ENCODE assay signal across 8 mouse cellular contexts in the genomic region with DNA sequence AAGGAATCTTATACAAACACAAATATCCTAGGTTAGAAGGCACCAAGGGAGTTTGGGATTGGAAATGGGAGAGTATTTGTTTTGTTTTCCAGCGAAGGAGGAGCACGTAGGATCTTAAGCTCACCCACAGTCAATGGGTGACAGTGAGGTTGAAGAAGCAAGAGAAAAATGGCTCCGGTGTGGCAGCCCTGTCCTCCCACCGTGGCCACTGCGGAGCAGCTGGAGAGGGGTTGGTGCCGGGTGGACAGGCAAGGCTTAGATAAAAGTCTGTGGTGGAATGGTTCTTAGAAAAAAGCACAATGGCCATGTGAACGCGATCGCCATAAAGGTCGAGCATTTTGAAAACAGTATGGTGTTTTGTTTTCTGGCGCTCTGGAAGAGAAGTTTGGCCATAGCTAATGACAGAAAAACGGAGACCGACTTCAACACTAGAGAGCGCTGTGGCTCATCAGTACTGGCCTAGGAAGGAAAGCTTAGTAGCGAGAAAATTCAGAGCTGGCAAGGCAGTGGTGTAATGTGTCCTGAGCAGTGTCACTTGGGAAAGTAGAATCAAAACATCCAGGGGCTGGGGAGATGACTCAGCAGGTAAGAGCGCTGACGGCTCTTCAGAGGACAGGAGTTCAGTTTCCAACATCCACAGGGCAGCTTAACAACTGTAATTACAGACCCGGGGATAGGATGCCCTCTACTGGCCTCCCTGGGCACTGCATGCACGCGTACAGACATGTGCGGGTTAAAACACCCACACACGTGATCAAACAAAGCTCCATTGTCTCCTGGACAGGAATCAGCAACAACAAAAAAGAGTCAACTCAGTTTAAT. TPM values are rescaled to one million over a fixed set of nuclear protein-coding genes. Genes with fewer than 3 reads are reported as not detected.
DNase-seq lines count a peak whose midpoint lies in the region; ATAC-seq and TF ChIP-seq lines count a peak whose summit lies in the region.

No protein-coding gene starts in this region.

- TF ChIP-seq POLR2A in testis, adult 2 months (IDR thresholded peaks at IDR 0.05; ENCODE audit: control insufficient read depth, low read depth, low read length): no peak

- peak; percentile 83 for DNase-seq in c-Kit-positive CD71-positive TER-119-positive erythroid progenitor cells, embryonic 14.5 days (ENCODE audit: low spot score)
- DNase-seq in heart, postnatal 0 days (ENCODE audit: low spot score): peak; percentile 75
- peak; percentile 84 to 86 for DNase-seq in kidney, postnatal 4 days

- H3K4me2 ChIP-seq in forebrain, embryonic 12.5 days: peak overlapping the region; percentile 39
- peak overlapping the region; percentile 51 for H3K4me2 ChIP-seq in heart, postnatal 0 days (ENCODE audit: low read depth, low read length)
- peak overlapping the region; percentile 72 for H3K4me2 ChIP-seq in liver, embryonic 16.5 days (ENCODE audit: low read depth, low read length)
- peak overlapping the region; percentile 43 for H3K4me2 ChIP-seq in neural tube, embryonic 13.5 days

- no peaks in the 10 kb centered on the region for H3K9me3 ChIP-seq in E14TG2a.4 (ENCODE audit: low read length)
- H3K9me3 ChIP-seq in forebrain, embryonic 12.5 days: no peaks in the 10 kb centered on the region
- H3K9me3 ChIP-seq in heart, postnatal 0 days (replicated peaks; ENCODE audit: control insufficient read depth, low read length): no peaks in the 10 kb centered on the region
- no peaks in the 10 kb centered on the region for H3K9me3 ChIP-seq in liver, embryonic 16.5 days (replicated peaks; ENCODE audit: control insufficient read depth, low read length)
- H3K9me3 ChIP-seq in neural tube, embryonic 13.5 days: no peaks in the 10 kb centered on the region

- H3K4me3 ChIP-seq in E14TG2a.4 (replicated peaks; ENCODE audit: low read length): peak overlapping the region; percentile 49
- H3K4me3 ChIP-seq in forebrain, embryonic 12.5 days (replicated peaks): peak overlapping the region; percentile 9; the same call in 1 of the 2 replicates
- peak overlapping the region; percentile 28 for H3K4me3 ChIP-seq in heart, postnatal 0 days (ENCODE audit: low read depth, low read length)
- peak overlapping the region; percentile 46 for H3K4me3 ChIP-seq in liver, embryonic 16.5 days (ENCODE audit: low read depth, low read length)
- H3K4me3 ChIP-seq in neural tube, embryonic 13.5 days: no peak overlapping the region
- peak overlapping the region; percentile 66 for H3K4me3 ChIP-seq in testis, adult 2 months (ENCODE audit: control insufficient read depth, low read depth, low read length)

- no peak for TF ChIP-seq EP300 in heart, postnatal 0 days (IDR thresholded peaks at IDR 0.05; ENCODE audit: low read depth)

- H3K27ac ChIP-seq in forebrain, embryonic 12.5 days: no peak overlapping the region
- H3K27ac ChIP-seq in heart, postnatal 0 days (ENCODE audit: low read depth): no peak overlapping the region
- H3K27ac ChIP-seq in liver, embryonic 16.5 days (ENCODE audit: low read length): no peak overlapping the region
- no peak overlapping the region for H3K27ac ChIP-seq in neural tube, embryonic 13.5 days (replicated peaks)
- no peak overlapping the region for H3K27ac ChIP-seq in testis, adult 2 months (ENCODE audit: control insufficient read depth, insufficient read depth, low read depth, low read length)

- H3K27me3 ChIP-seq in E14TG2a.4 (ENCODE audit: insufficient read depth, low read length): 0 out of 2 replicates have a peak, but pooled peaks cover 4% of the 10 kb centered on the region
- peaks cover 7% of the 10 kb centered on the region for H3K27me3 ChIP-seq in forebrain, embryonic 12.5 days
- H3K27me3 ChIP-seq in heart, postnatal 0 days (ENCODE audit: control insufficient read depth, insufficient read depth, low read length): no peaks in the 10 kb centered on the region
- H3K27me3 ChIP-seq in liver, embryonic 16.5 days (ENCODE audit: control insufficient read depth, insufficient read depth, low read depth, low read length): no peaks in the 10 kb centered on the region
- 0 out of 2 replicates have a peak, but pooled peaks cover 7% of the 10 kb centered on the region for H3K27me3 ChIP-seq in neural tube, embryonic 13.5 days
- H3K27me3 ChIP-seq in testis, adult 2 months (ENCODE audit: control insufficient read depth, insufficient read depth, low read length): no peaks in the 10 kb centered on the region

- H3K36me3 ChIP-seq in E14TG2a.4 (ENCODE audit: insufficient read depth, low read length): no peaks in the 10 kb centered on the region
- H3K36me3 ChIP-seq in forebrain, embryonic 12.5 days (replicated peaks): no peaks in the 10 kb centered on the region
- no peaks in the 10 kb centered on the region for H3K36me3 ChIP-seq in heart, postnatal 0 days (replicated peaks; ENCODE audit: control insufficient read depth, insufficient read depth, low read length)
- no peaks in the 10 kb centered on the region for H3K36me3 ChIP-seq in liver, embryonic 16.5 days (ENCODE audit: control insufficient read depth, insufficient read depth)
- H3K36me3 ChIP-seq in neural tube, embryonic 13.5 days: no peaks in the 10 kb centered on the region
- no peaks in the 10 kb centered on the region for H3K36me3 ChIP-seq in testis, adult 2 months (ENCODE audit: control insufficient read depth, insufficient read depth, low read length)

- WGBS in forebrain, embryonic 12.5 days: 21% methylated on average over 22 of the region's 22 CpGs
- WGBS in heart, postnatal 0 days: 17% methylated on average over 22 of the region's 22 CpGs
- 16% methylated on average over 22 of the region's 22 CpGs for WGBS in liver, embryonic 16.5 days (ENCODE audit: insufficient replicate concordance)
- WGBS in neural tube, embryonic 13.5 days: 20% methylated on average over 22 of the region's 22 CpGs

- ATAC-seq in forebrain, embryonic 12.5 days (ENCODE audit: low FRiP score): peak; percentile 79
- peak; percentile 84 for ATAC-seq in heart, postnatal 0 days (ENCODE audit: insufficient read depth, low read depth)
- ATAC-seq in liver, embryonic 16.5 days (ENCODE audit: low read depth): peak; percentile 77
- peak; percentile 82 for ATAC-seq in neural tube, embryonic 13.5 days (ENCODE audit: low read depth)

- TF ChIP-seq CTCF in E14TG2a.4 (conservative IDR thresholded peaks at IDR 0.05; ENCODE audit: low read length): peak; percentile 96
- TF ChIP-seq CTCF in heart, postnatal 0 days (IDR thresholded peaks at IDR 0.05; ENCODE audit: low read depth): peak; percentile 62
- TF ChIP-seq CTCF in testis, adult 2 months (IDR thresholded peaks at IDR 0.05; ENCODE audit: control insufficient read depth, insufficient read depth, insufficient replicate concordance, low read depth, low read length): peak; percentile 94

- H3K9ac ChIP-seq in forebrain, embryonic 12.5 days: no peak overlapping the region
- no peak overlapping the region for H3K9ac ChIP-seq in heart, postnatal 0 days (replicated peaks; ENCODE audit: low read depth, low read length)
- H3K9ac ChIP-seq in liver, embryonic 16.5 days (ENCODE audit: low read depth, low read length): peak overlapping the region; percentile 50
- H3K9ac ChIP-seq in neural tube, embryonic 13.5 days: no peak overlapping the region

- peaks cover 54% of the 10 kb centered on the region for H3K4me1 ChIP-seq in E14TG2a.4 (replicated peaks; ENCODE audit: low read depth, low read length)
- 0 out of 2 replicates have a peak, but pooled peaks cover 10% of the 10 kb centered on the region for H3K4me1 ChIP-seq in forebrain, embryonic 12.5 days
- H3K4me1 ChIP-seq in heart, postnatal 0 days (ENCODE audit: control insufficient read depth, insufficient read depth): no peaks in the 10 kb centered on the region
- peaks cover 6% of the 10 kb centered on the region for H3K4me1 ChIP-seq in liver, embryonic 16.5 days (ENCODE audit: control insufficient read depth, low read depth, low read length)
- H3K4me1 ChIP-seq in neural tube, embryonic 13.5 days (replicated peaks): peaks cover 5% of the 10 kb centered on the region
- H3K4me1 ChIP-seq in testis, adult 2 months (ENCODE audit: control insufficient read depth, insufficient read depth, low read length): peaks cover 7% of the 10 kb centered on the region; the same call in 1 of the 2 replicates

RNA-seq across cellular contexts. Expression of a gene that starts 14.8 kb away (rescaled TPM):
- polyA plus RNA-seq in forebrain, embryonic 12.5 days (2016; fragmentation: Nextera tagmentation; extraction: Ambion mirVana): 1.2 and 1.4 TPM in 2 replicates
- total RNA-seq in heart, postnatal 0 days (2014; rRNA removed; ENCODE audit: low replicate concordance): not detected in 2 replicates
- polyA plus RNA-seq in heart, postnatal 0 days (2015; fragmentation: Nextera tagmentation; extraction: Ambion mirVana): 0.73 TPM in 1 of 2 replicates, not detected in the other
- not detected in 2 replicates for polyA plus RNA-seq in liver, embryonic 16.5 days (2015; fragmentation: Nextera tagmentation; extraction: Ambion mirVana)
- 2.2 and 3.0 TPM in 2 replicates for polyA plus RNA-seq in neural tube, embryonic 13.5 days (2015; fragmentation: Nextera tagmentation; extraction: Ambion mirVana)
- 107 and 130 TPM in 2 replicates for polyA plus RNA-seq in testis, adult 2 months (2012; rRNA removed)

RNA-seq across cellular contexts. Expression of a gene that starts 49.6 kb away (rescaled TPM):
- polyA plus RNA-seq in forebrain, embryonic 12.5 days (2016; fragmentation: Nextera tagmentation; extraction: Ambion mirVana): 45.2 and 47.3 TPM in 2 replicates
- 7.5 and 24.0 TPM in 2 replicates for total RNA-seq in heart, postnatal 0 days (2014; rRNA removed; ENCODE audit: low replicate concordance)
- 31.1 and 33.6 TPM in 2 replicates for polyA plus RNA-seq in heart, postnatal 0 days (2015; fragmentation: Nextera tagmentation; extraction: Ambion mirVana)
- 21.0 and 23.2 TPM in 2 replicates for polyA plus RNA-seq in liver, embryonic 16.5 days (2015; fragmentation: Nextera tagmentation; extraction: Ambion mirVana)
- 49.9 and 50.6 TPM in 2 replicates for polyA plus RNA-seq in neural tube, embryonic 13.5 days (2015; fragmentation: Nextera tagmentation; extraction: Ambion mirVana)
- polyA plus RNA-seq in testis, adult 2 months (2012; rRNA removed): 2.5 and 7.9 TPM in 2 replicates

Comparison
In these comparisons a context has a peak if more than half of its experiments do, and no peak if none do; other contexts are left out.
1. RNA of a gene that starts 14.8 kb away (polyA plus RNA-seq): 107 to 130 TPM in testis, adult 2 months; 2.2 to 3.0 TPM in neural tube, embryonic 13.5 days, 1.2 to 1.4 TPM in forebrain, embryonic 12.5 days, 0.73 TPM in heart, postnatal 0 days and not detected in liver, embryonic 16.5 days; every median in the first group is over 10 times any median in the second.
2. Peak in every context shown above with its lines, with median percentiles within 50 percentile points of each other: CTCF ChIP-seq, DNase-seq, ATAC-seq and H3K4me2 ChIP-seq.